Mouse (Mus musculus): Measurements from ENCODE around the gene Carmil3. TPM values are rescaled to one million over a fixed set of nuclear protein-coding genes. Genes with fewer than 3 reads are reported as not detected.

The Carmil3 gene
- polyA plus RNA-seq, 1 experiment from 2014 or later = 24.5 TPM

GRCm38 (mm10) chr14:55551347-55551746, 60.9 kb downstream of the Carmil3 start:
- Histone ChIP-seq H3K27ac (no peak overlapping the region), H3K9ac (replicated peaks) (no peak overlapping the region), H3K4me2 (replicated peaks) (no peak overlapping the region), H3K9me3 (no peaks in the 10 kb centered on the region), H3K4me1 (replicated peaks) (no peaks in the 10 kb centered on the region), H3K27me3 (no peaks in the 10 kb centered on the region), H3K36me3 (peaks cover 24% of the 10 kb centered on the region), H3K4me3 (replicated peaks) (no peak overlapping the region)
- no peak for ATAC-seq
- WGBS = 69% methylated on average over 5 of the region's 5 CpGs

GRCm38 (mm10) chr14:55551794-55552193, 61.3 kb downstream of the Carmil3 start:
- H3K9me3 ChIP-seq = no peaks in the 10 kb centered on the region
- no peak overlapping the region for H3K27ac ChIP-seq
- H3K4me1 ChIP-seq (replicated peaks) = no peaks in the 10 kb centered on the region
- ATAC-seq = no peak
- H3K9ac ChIP-seq (replicated peaks) = no peak overlapping the region
- no peak overlapping the region for H3K4me2 ChIP-seq (replicated peaks)
- H3K36me3 ChIP-seq = peaks cover 22% of the 10 kb centered on the region
- no peak overlapping the region for H3K4me3 ChIP-seq (replicated peaks)
- 92% methylated on average over 8 of the region's 8 CpGs for WGBS
- H3K27me3 ChIP-seq = no peaks in the 10 kb centered on the region

- H3K27me3 ChIP-seq = no peaks in the 10 kb centered on the region
- H3K4me1 ChIP-seq (replicated peaks) = peaks cover 7% of the 10 kb centered on the region
- no peaks in the 10 kb centered on the region for H3K9me3 ChIP-seq
- no peak overlapping the region for H3K4me2 ChIP-seq (replicated peaks)
- no peak for ATAC-seq
- H3K9ac ChIP-seq (replicated peaks) = no peak overlapping the region
- no peak overlapping the region for H3K27ac ChIP-seq
- H3K36me3 ChIP-seq = no peaks in the 10 kb centered on the region
- no peak overlapping the region for H3K4me3 ChIP-seq (replicated peaks)
Measured at GRCm38 (mm10) chr14:55554635-55555034, 64.2 kb downstream of the Carmil3 start.

- no peak for ATAC-seq
Measured at GRCm38 (mm10) chr14:55555788-55556187, 65.3 kb downstream of the Carmil3 start.

GRCm38 (mm10) chr14:55557003-55557402, 66.6 kb downstream of the Carmil3 start:
- Histone ChIP-seq H3K4me1 (replicated peaks) (peaks cover 18% of the 10 kb centered on the region), H3K4me3 (replicated peaks) (no peak overlapping the region), H3K9ac (replicated peaks) (no peak overlapping the region), H3K9me3 (no peaks in the 10 kb centered on the region), H3K27ac (no peak overlapping the region), H3K4me2 (replicated peaks) (no peak overlapping the region), H3K27me3 (no peaks in the 10 kb centered on the region), H3K36me3 (no peaks in the 10 kb centered on the region)
- ATAC-seq = no peak
- 29% methylated on average over 5 of the region's 5 CpGs for WGBS

More at GRCm38 (mm10) chr14:55555788-55556187, 65.3 kb downstream of the Carmil3 start:
- Histone ChIP-seq H3K27me3 (no peaks in the 10 kb centered on the region), H3K4me1 (replicated peaks) (peaks cover 7% of the 10 kb centered on the region), H3K27ac (no peak overlapping the region), H3K4me2 (replicated peaks) (no peak overlapping the region), H3K9ac (replicated peaks) (no peak overlapping the region), H3K36me3 (no peaks in the 10 kb centered on the region), H3K4me3 (replicated peaks) (no peak overlapping the region), H3K9me3 (no peaks in the 10 kb centered on the region)
- 81% methylated on average over 3 of the region's 3 CpGs for WGBS

- H3K9ac ChIP-seq (replicated peaks) = no peak overlapping the region
- H3K4me1 ChIP-seq (replicated peaks) = peaks cover 23% of the 10 kb centered on the region
- 90% methylated on average over 3 of the region's 3 CpGs for WGBS
- no peak overlapping the region for H3K4me2 ChIP-seq (replicated peaks)
- H3K27ac ChIP-seq = no peak overlapping the region
- ATAC-seq = no peak
- 0 out of 2 replicates have a peak, but pooled peaks cover under 1% of the 10 kb centered on the region for H3K36me3 ChIP-seq
- H3K9me3 ChIP-seq = no peaks in the 10 kb centered on the region
- no peak overlapping the region for H3K4me3 ChIP-seq (replicated peaks)
- no peaks in the 10 kb centered on the region for H3K27me3 ChIP-seq
Measured at GRCm38 (mm10) chr14:55557587-55557986, 67.1 kb downstream of the Carmil3 start.

Other genes with a start within 250 kb of the Carmil3 start
- gene Dhrs4, start 11.9 kb upstream of the Carmil3 start, polyA plus RNA-seq (2015; fragmentation: Nextera tagmentation; extraction: Ambion mirVana) = 31.2 and 31.6 TPM in 2 replicates
- gene Cpne6, start 19.8 kb downstream of the Carmil3 start, polyA plus RNA-seq (2015; fragmentation: Nextera tagmentation; extraction: Ambion mirVana) = 0.70 and 0.88 TPM in 2 replicates
- gene Nrl, start 34.3 kb downstream of the Carmil3 start, polyA plus RNA-seq (2015; fragmentation: Nextera tagmentation; extraction: Ambion mirVana) = 0.08 TPM in 1 of 2 replicates, not detected in the other
- 16.6 and 19.5 TPM in 2 replicates for gene Pck2, start 49.6 kb downstream of the Carmil3 start, polyA plus RNA-seq (2015; fragmentation: Nextera tagmentation; extraction: Ambion mirVana)
- gene Dcaf11, start 69.4 kb downstream of the Carmil3 start, polyA plus RNA-seq (2015; fragmentation: Nextera tagmentation; extraction: Ambion mirVana) = 126 and 134 TPM in 2 replicates
- gene A730061H03Rik, start 69.8 kb downstream of the Carmil3 start, polyA plus RNA-seq (2015; fragmentation: Nextera tagmentation; extraction: Ambion mirVana) = 0.43 and 0.92 TPM in 2 replicates
- not detected in 2 replicates for gene Fitm1, start 85.0 kb downstream of the Carmil3 start, polyA plus RNA-seq (2015; fragmentation: Nextera tagmentation; extraction: Ambion mirVana)
- gene Psme1, start 87.5 kb downstream of the Carmil3 start, polyA plus RNA-seq (2015; fragmentation: Nextera tagmentation; extraction: Ambion mirVana) = 176 TPM in 2 replicates
- gene Emc9, start 94.7 kb downstream of the Carmil3 start, polyA plus RNA-seq (2015; fragmentation: Nextera tagmentation; extraction: Ambion mirVana) = 9.7 and 12.1 TPM in 2 replicates
- gene Psme2, start 100.5 kb downstream of the Carmil3 start, polyA plus RNA-seq (2015; fragmentation: Nextera tagmentation; extraction: Ambion mirVana) = 198 and 217 TPM in 2 replicates
- gene Rnf31, start 101.1 kb downstream of the Carmil3 start, polyA plus RNA-seq (2015; fragmentation: Nextera tagmentation; extraction: Ambion mirVana) = 22.0 and 24.1 TPM in 2 replicates
- 7.8 and 8.7 TPM in 2 replicates for gene Irf9, start 112.9 kb downstream of the Carmil3 start, polyA plus RNA-seq (2015; fragmentation: Nextera tagmentation; extraction: Ambion mirVana)
- 6.6 and 7.3 TPM in 2 replicates for gene Rec8, start 127.4 kb downstream of the Carmil3 start, polyA plus RNA-seq (2015; fragmentation: Nextera tagmentation; extraction: Ambion mirVana)
- gene Ipo4, start 145.3 kb downstream of the Carmil3 start, polyA plus RNA-seq (2015; fragmentation: Nextera tagmentation; extraction: Ambion mirVana) = 75.1 and 82.2 TPM in 2 replicates
- 1.6 and 2.1 TPM in 2 replicates for gene Gm49378, start 147.2 kb downstream of the Carmil3 start, polyA plus RNA-seq (2015; fragmentation: Nextera tagmentation; extraction: Ambion mirVana)
- 59.7 and 59.8 TPM in 2 replicates for gene Tm9sf1, start 153.2 kb downstream of the Carmil3 start, polyA plus RNA-seq (2015; fragmentation: Nextera tagmentation; extraction: Ambion mirVana)
- gene Tssk4, start 159.5 kb downstream of the Carmil3 start, polyA plus RNA-seq (2015; fragmentation: Nextera tagmentation; extraction: Ambion mirVana) = 0.38 and 0.59 TPM in 2 replicates
- 69.7 and 75.0 TPM in 2 replicates for gene Mdp1, start 169.9 kb downstream of the Carmil3 start, polyA plus RNA-seq (2015; fragmentation: Nextera tagmentation; extraction: Ambion mirVana)
- gene Gmpr2, start 181.3 kb downstream of the Carmil3 start, polyA plus RNA-seq (2015; fragmentation: Nextera tagmentation; extraction: Ambion mirVana) = 49.5 and 53.3 TPM in 2 replicates
- gene Nedd8, start 181.5 kb downstream of the Carmil3 start, polyA plus RNA-seq (2015; fragmentation: Nextera tagmentation; extraction: Ambion mirVana) = 605 and 607 TPM in 2 replicates
- gene Tinf2, start 191.2 kb downstream of the Carmil3 start, polyA plus RNA-seq (2015; fragmentation: Nextera tagmentation; extraction: Ambion mirVana) = 36.9 and 38.5 TPM in 2 replicates
- gene Tgm1, start 223.3 kb downstream of the Carmil3 start, polyA plus RNA-seq (2015; fragmentation: Nextera tagmentation; extraction: Ambion mirVana) = 0.32 and 0.46 TPM in 2 replicates
- 45.0 and 48.8 TPM in 2 replicates for gene Rabggta, start 231.6 kb downstream of the Carmil3 start, polyA plus RNA-seq (2015; fragmentation: Nextera tagmentation; extraction: Ambion mirVana)